Mouse (Mus musculus) embryonic facial prominence, embryonic 14.5 days (tissue): ENCODE results near the gene Gabpb1. TPM values are rescaled to one million over a fixed set of nuclear protein-coding genes. Genes with fewer than 3 reads are reported as not detected.
A peak's percentile ranks its signal among the peaks of the same experiment; 100 is the strongest.

Experiments
- ATAC-seq: fragments of 200-750 bp; cut with Nextera tagmentation; 2 replicates; pipeline ENCODE4 v1.8.0; 2017; ENCODE audit warnings: low read depth, moderate number of reproducible peaks, moderate TSS enrichment
- DNase-seq: peaks from one replicate; pipeline ENCODE4 v3.0.0-alpha.2; 2015; ENCODE audit warnings: low spot score
- H3K27ac ChIP-seq: fragments of 300-500 bp; sonication (generic); replicated peaks from 2 replicates; pipeline ENCODE4 v1.5.1; 2014; ENCODE audit warnings: low read depth, mild to moderate bottlenecking, low read length, moderate library complexity
- H3K27me3 ChIP-seq: fragments of 300-500 bp; sonication (generic); replicated peaks from 2 replicates; pipeline ENCODE4 v1.6.1; 2014; ENCODE audit warnings: low read length; ENCODE audit not compliant: control insufficient read depth, insufficient read depth
- H3K36me3 ChIP-seq: fragments of 300-500 bp; sonication (generic); 2 replicates; pipeline ENCODE4 v1.6.1; 2014; ENCODE audit warnings: low read length, mixed read lengths; ENCODE audit not compliant: control insufficient read depth, insufficient read depth
- H3K4me1 ChIP-seq: fragments of 300-500 bp; sonication (generic); 2 replicates; pipeline ENCODE4 v1.6.1; 2014; ENCODE audit warnings: antibody characterized with exemption, low read length; ENCODE audit not compliant: control insufficient read depth, insufficient read depth
- H3K4me2 ChIP-seq: fragments of 300-500 bp; sonication (generic); 2 replicates; pipeline ENCODE4 v1.6.1; 2014; ENCODE audit warnings: low read depth, mild to moderate bottlenecking, low read length, moderate library complexity, mixed read lengths
- H3K4me3 ChIP-seq: fragments of 300-500 bp; sonication (generic); 2 replicates; pipeline ENCODE4 v1.5.1; 2014; ENCODE audit warnings: low read depth, mild to moderate bottlenecking, low read length
- H3K9ac ChIP-seq: fragments of 300-500 bp; sonication (generic); 2 replicates; pipeline ENCODE4 v1.6.1; 2014; ENCODE audit warnings: low read depth, mild to moderate bottlenecking, low read length, moderate library complexity, mixed read lengths
- H3K9me3 ChIP-seq: fragments of 300-500 bp; sonication (generic); 2 replicates; pipeline ENCODE4 v1.6.1; 2016; ENCODE audit warnings: low read length; ENCODE audit not compliant: control insufficient read depth
- WGBS: fragments of 180-500 bp; shearing (Covaris S2); extraction: QIAGEN DNeasy Blood & Tissue Kit; methylation state at CpG from one replicate; pipeline ENCODE4 v1.1.7; 2014; 5-methylcytosine and 5-hydroxymethylcytosine counted together
- polyA plus RNA-seq: library from polyadenylated mRNA; unstranded; fragments of >200 nt; fragmentation: Nextera tagmentation; extraction: Ambion mirVana; gene quantifications from 2 replicates; pipeline ENCODE4 v1.2.1, GENCODE M21; 2014

Gabpb1 gene
- polyA plus RNA-seq, 1 experiment from 2014 or later = 43.1 TPM

GRCm38 (mm10) chr2:126593831-126594610 is 82.1 kb downstream of the Gabpb1 start:
- DNase-seq (peak; percentile 81), ATAC-seq (peak; percentile 50; the same call in 1 of the 2 replicates)
- Histone ChIP-seq H3K9ac (peak overlapping the region; percentile 34; the same call in 1 of the 2 replicates), H3K4me2 (peak overlapping the region; percentile 65), H3K27me3 (no peaks in the 10 kb centered on the region), H3K4me3 (peak overlapping the region; percentile 34), H3K4me1 (0 out of 2 replicates have a peak, but pooled peaks cover 4% of the 10 kb centered on the region), H3K36me3 (no peaks in the 10 kb centered on the region), H3K9me3 (no peaks in the 10 kb centered on the region), H3K27ac (no peak overlapping the region)
- 24% methylated on average over 23 of the region's 26 CpGs for WGBS

- Histone ChIP-seq H3K9me3 (no peaks in the 10 kb centered on the region), H3K9ac (no peak overlapping the region), H3K27me3 (no peaks in the 10 kb centered on the region), H3K4me3 (no peak overlapping the region), H3K4me2 (no peak overlapping the region), H3K27ac (no peak overlapping the region), H3K4me1 (0 out of 2 replicates have a peak, but pooled peaks cover 4% of the 10 kb centered on the region), H3K36me3 (no peaks in the 10 kb centered on the region)
- ATAC-seq (no peak), DNase-seq (no peak)
- WGBS = 87% methylated on average over 4 of the region's 4 CpGs
These were observed 84.8 kb downstream of the Gabpb1 start for GRCm38 (mm10) chr2:126591304-126591703.

- Histone ChIP-seq H3K4me2 (no peak overlapping the region), H3K9me3 (no peaks in the 10 kb centered on the region), H3K9ac (no peak overlapping the region), H3K4me1 (no peaks in the 10 kb centered on the region; the same call in 1 of the 2 replicates), H3K36me3 (no peaks in the 10 kb centered on the region), H3K27ac (no peak overlapping the region), H3K27me3 (no peaks in the 10 kb centered on the region), H3K4me3 (no peak overlapping the region)
- WGBS = 73% methylated on average over 3 of the region's 3 CpGs
- ATAC-seq (no peak), DNase-seq (no peak)
These were observed 88.7 kb downstream of the Gabpb1 start for GRCm38 (mm10) chr2:126587468-126587867.

GRCm38 (mm10) chr2:126584621-126585369 is 91.3 kb downstream of the Gabpb1 start:
- no peak overlapping the region for H3K9ac ChIP-seq
- H3K27me3 ChIP-seq = no peaks in the 10 kb centered on the region
- WGBS = 66% methylated on average over 8 of the region's 8 CpGs
- peak; percentile 52 for DNase-seq
- H3K9me3 ChIP-seq = no peaks in the 10 kb centered on the region
- no peaks in the 10 kb centered on the region for H3K36me3 ChIP-seq
- H3K4me3 ChIP-seq = no peak overlapping the region
- peak; percentile 87 for ATAC-seq
- H3K4me2 ChIP-seq = no peak overlapping the region
- H3K27ac ChIP-seq = no peak overlapping the region; the same call in 1 of the 2 replicates
- H3K4me1 ChIP-seq = no peaks in the 10 kb centered on the region; the same call in 1 of the 2 replicates

- Histone ChIP-seq H3K4me2 (no peak overlapping the region), H3K36me3 (no peaks in the 10 kb centered on the region), H3K9ac (no peak overlapping the region), H3K27ac (peak overlapping the region; percentile 22; the same call in 1 of the 2 replicates), H3K27me3 (no peaks in the 10 kb centered on the region), H3K9me3 (no peaks in the 10 kb centered on the region), H3K4me1 (no peaks in the 10 kb centered on the region; the same call in 1 of the 2 replicates), H3K4me3 (no peak overlapping the region)
- ATAC-seq = no peak
- WGBS = 46% methylated on average over 6 of the region's 6 CpGs
- no peak for DNase-seq
These were observed 92.2 kb downstream of the Gabpb1 start for GRCm38 (mm10) chr2:126583960-126584359.

GRCm38 (mm10) chr2:126579282-126579681 is 96.9 kb downstream of the Gabpb1 start:
- WGBS = 92% methylated on average over 1 of the region's 1 CpGs
- H3K9ac ChIP-seq = no peak overlapping the region
- H3K36me3 ChIP-seq = no peaks in the 10 kb centered on the region
- H3K27ac ChIP-seq = no peak overlapping the region
- no peaks in the 10 kb centered on the region; the same call in 1 of the 2 replicates for H3K4me1 ChIP-seq
- ATAC-seq (no peak), DNase-seq (no peak)
- no peak overlapping the region for H3K4me2 ChIP-seq
- no peaks in the 10 kb centered on the region for H3K9me3 ChIP-seq
- no peak overlapping the region for H3K4me3 ChIP-seq
- H3K27me3 ChIP-seq = no peaks in the 10 kb centered on the region

Other genes starting within 250 kb of the Gabpb1 start
- 2.1 and 2.6 TPM in 2 replicates for gene Atp8b4, start 175.7 kb downstream of the Gabpb1 start, polyA plus RNA-seq
- 10.4 and 10.8 TPM in 2 replicates for gene Slc27a2, start 123.9 kb downstream of the Gabpb1 start, polyA plus RNA-seq
- 32.0 and 67.6 TPM in 2 replicates for gene Hdc, start 57.0 kb downstream of the Gabpb1 start, polyA plus RNA-seq
- 42.9 and 45.8 TPM in 2 replicates for gene Usp8, start 31.0 kb upstream of the Gabpb1 start, polyA plus RNA-seq
- 1.7 and 2.6 TPM in 2 replicates for gene Usp50, start 107.1 kb upstream of the Gabpb1 start, polyA plus RNA-seq
- 38.2 and 46.3 TPM in 2 replicates for gene Trpm7, start 199.9 kb upstream of the Gabpb1 start, polyA plus RNA-seq